Mouse (Mus musculus): Measurements from ENCODE around the gene Jmjd1c. TPM values are rescaled to one million over a fixed set of nuclear protein-coding genes. Genes with fewer than 3 reads are reported as not detected.
A peak's percentile ranks its signal among the peaks of the same experiment; 100 is the strongest.

Jmjd1c gene
- polyA plus RNA-seq, 1 experiment from 2014 or later, result 10.3 TPM

- 49% methylated on average over 5 of the region's 5 CpGs for WGBS (ENCODE audit: insufficient replicate concordance)
- Histone ChIP-seq H3K27me3 (no peaks in the 10 kb centered on the region), H3K4me3 (replicated peaks) (no peak overlapping the region), H3K9ac (no peak overlapping the region), H3K9me3 (replicated peaks) (no peaks in the 10 kb centered on the region), H3K4me2 (no peak overlapping the region), H3K4me1 (replicated peaks) (no peaks in the 10 kb centered on the region; the same call in 1 of the 2 replicates), H3K27ac (replicated peaks) (no peak overlapping the region), H3K36me3 (replicated peaks) (peaks cover 68% of the 10 kb centered on the region)
- ATAC-seq (ENCODE audit: insufficient read depth), result no peak
Measured at GRCm38 (mm10) chr10:67252353-67252752, 156.4 kb downstream of the Jmjd1c start.

- Histone ChIP-seq H3K9ac (no peak overlapping the region), H3K36me3 (replicated peaks) (peaks cover 61% of the 10 kb centered on the region), H3K9me3 (replicated peaks) (no peaks in the 10 kb centered on the region), H3K27ac (replicated peaks) (no peak overlapping the region), H3K27me3 (no peaks in the 10 kb centered on the region), H3K4me1 (replicated peaks) (no peaks in the 10 kb centered on the region; the same call in 1 of the 2 replicates), H3K4me3 (replicated peaks) (no peak overlapping the region), H3K4me2 (no peak overlapping the region)
- WGBS (ENCODE audit: insufficient replicate concordance), result 84% methylated on average over 1 of the region's 1 CpGs
- no peak for ATAC-seq (ENCODE audit: insufficient read depth)
Measured at GRCm38 (mm10) chr10:67253115-67253514, 157.2 kb downstream of the Jmjd1c start.

- Histone ChIP-seq H3K4me2 (no peak overlapping the region), H3K27me3 (no peaks in the 10 kb centered on the region), H3K4me3 (replicated peaks) (no peak overlapping the region), H3K27ac (replicated peaks) (no peak overlapping the region), H3K9ac (no peak overlapping the region), H3K36me3 (replicated peaks) (peaks cover 34% of the 10 kb centered on the region), H3K9me3 (replicated peaks) (no peaks in the 10 kb centered on the region), H3K4me1 (replicated peaks) (no peaks in the 10 kb centered on the region)
- ATAC-seq (ENCODE audit: insufficient read depth), result no peak
- 38% methylated on average over 1 of the region's 1 CpGs for WGBS (ENCODE audit: insufficient replicate concordance)
Measured at GRCm38 (mm10) chr10:67264852-67265251, 168.9 kb downstream of the Jmjd1c start.

GRCm38 (mm10) chr10:67275916-67276315 is 180.0 kb downstream of the Jmjd1c start:
- no peak overlapping the region for H3K27ac ChIP-seq (replicated peaks)
- no peaks in the 10 kb centered on the region for H3K9me3 ChIP-seq (replicated peaks)
- no peak for ATAC-seq (ENCODE audit: insufficient read depth)
- H3K9ac ChIP-seq, result no peak overlapping the region
- 0 out of 2 replicates have a peak, but pooled peaks cover 5% of the 10 kb centered on the region for H3K4me1 ChIP-seq (replicated peaks)
- H3K4me2 ChIP-seq, result no peak overlapping the region
- no peak overlapping the region for H3K4me3 ChIP-seq (replicated peaks)
- H3K36me3 ChIP-seq (replicated peaks), result peaks cover 33% of the 10 kb centered on the region
- no peaks in the 10 kb centered on the region for H3K27me3 ChIP-seq

GRCm38 (mm10) chr10:67281852-67282251 is 185.9 kb downstream of the Jmjd1c start:
- H3K27me3 ChIP-seq, result no peaks in the 10 kb centered on the region
- peaks cover 38% of the 10 kb centered on the region for H3K4me1 ChIP-seq (replicated peaks)
- H3K9me3 ChIP-seq (replicated peaks), result no peaks in the 10 kb centered on the region
- H3K9ac ChIP-seq, result no peak overlapping the region
- 44% methylated on average over 8 of the region's 8 CpGs for WGBS (ENCODE audit: insufficient replicate concordance)
- no peaks in the 10 kb centered on the region for H3K36me3 ChIP-seq (replicated peaks)
- ATAC-seq (ENCODE audit: insufficient read depth), result no peak
- H3K4me2 ChIP-seq, result peak overlapping the region; percentile 1; the same call in 1 of the 2 replicates
- H3K4me3 ChIP-seq (replicated peaks), result no peak overlapping the region
- H3K27ac ChIP-seq (replicated peaks), result no peak overlapping the region

- H3K9ac ChIP-seq, result no peak overlapping the region
- peaks cover 38% of the 10 kb centered on the region for H3K4me1 ChIP-seq (replicated peaks)
- no peaks in the 10 kb centered on the region for H3K36me3 ChIP-seq (replicated peaks)
- ATAC-seq (ENCODE audit: insufficient read depth), result no peak
- 64% methylated on average over 2 of the region's 2 CpGs for WGBS (ENCODE audit: insufficient replicate concordance)
- no peaks in the 10 kb centered on the region for H3K9me3 ChIP-seq (replicated peaks)
- H3K4me2 ChIP-seq, result 0 out of 2 replicates have a peak overlapping the region, but pooled peaks have one; percentile 90
- no peak overlapping the region for H3K4me3 ChIP-seq (replicated peaks)
- H3K27ac ChIP-seq (replicated peaks), result no peak overlapping the region
- no peaks in the 10 kb centered on the region for H3K27me3 ChIP-seq
Measured at GRCm38 (mm10) chr10:67282531-67282930, 186.6 kb downstream of the Jmjd1c start.

- Histone ChIP-seq H3K4me3 (replicated peaks) (peak overlapping the region; percentile 85), H3K4me1 (replicated peaks) (peaks cover 38% of the 10 kb centered on the region), H3K27me3 (no peaks in the 10 kb centered on the region), H3K27ac (replicated peaks) (no peak overlapping the region), H3K9ac (peak overlapping the region; percentile 8; the same call in 1 of the 2 replicates), H3K4me2 (peak overlapping the region; percentile 90), H3K36me3 (replicated peaks) (no peaks in the 10 kb centered on the region), H3K9me3 (replicated peaks) (no peaks in the 10 kb centered on the region)
- ATAC-seq (ENCODE audit: insufficient read depth), result no peak
- whole genome bisulfite sequencing (ENCODE audit: insufficient replicate concordance), result 74% methylated on average over 9 of the region's 9 CpGs
Measured at GRCm38 (mm10) chr10:67283516-67283915, 187.6 kb downstream of the Jmjd1c start.

- H3K4me2 ChIP-seq, result peak overlapping the region; percentile 90
- peak overlapping the region; percentile 89 for H3K9ac ChIP-seq
- H3K4me1 ChIP-seq (replicated peaks), result peaks cover 38% of the 10 kb centered on the region
- no peak for ATAC-seq (ENCODE audit: insufficient read depth)
- H3K9me3 ChIP-seq (replicated peaks), result no peaks in the 10 kb centered on the region
- no peaks in the 10 kb centered on the region for H3K27me3 ChIP-seq
- 3% methylated on average over 10 of the region's 10 CpGs for WGBS (ENCODE audit: insufficient replicate concordance)
- H3K4me3 ChIP-seq (replicated peaks), result peak overlapping the region; percentile 85
- H3K27ac ChIP-seq (replicated peaks), result peak overlapping the region; percentile 77
- no peaks in the 10 kb centered on the region for H3K36me3 ChIP-seq (replicated peaks)
Measured at GRCm38 (mm10) chr10:67284311-67284710, 188.4 kb downstream of the Jmjd1c start.

- Histone ChIP-seq H3K27me3 (no peaks in the 10 kb centered on the region), H3K4me1 (replicated peaks) (peaks cover 38% of the 10 kb centered on the region), H3K4me2 (peak overlapping the region; percentile 90), H3K27ac (replicated peaks) (peak overlapping the region; percentile 77), H3K9ac (peak overlapping the region; percentile 89), H3K4me3 (replicated peaks) (peak overlapping the region; percentile 85), H3K9me3 (replicated peaks) (no peaks in the 10 kb centered on the region), H3K36me3 (replicated peaks) (no peaks in the 10 kb centered on the region)
- under 1% methylated on average over 41 of the region's 41 CpGs for WGBS (ENCODE audit: insufficient replicate concordance)
- ATAC-seq (ENCODE audit: insufficient read depth), result peak; percentile 74
Measured at GRCm38 (mm10) chr10:67284761-67285175, 188.8 kb downstream of the Jmjd1c start.

GRCm38 (mm10) chr10:67285176-67285814 is 189.4 kb downstream of the Jmjd1c start, which contains the start of gene Nrbf2:
TSS of gene Nrbf2 (minus strand) at chr10:67285305.
- 2% methylated on average over 52 of the region's 52 CpGs for WGBS (ENCODE audit: insufficient replicate concordance)

GRCm38 (mm10) chr10:67287877-67288276 is 192.0 kb downstream of the Jmjd1c start:
- Histone ChIP-seq H3K4me3 (replicated peaks) (no peak overlapping the region), H3K4me1 (replicated peaks) (peaks cover 24% of the 10 kb centered on the region), H3K27me3 (no peaks in the 10 kb centered on the region), H3K36me3 (replicated peaks) (no peaks in the 10 kb centered on the region), H3K27ac (replicated peaks) (no peak overlapping the region), H3K9me3 (replicated peaks) (no peaks in the 10 kb centered on the region), H3K9ac (no peak overlapping the region), H3K4me2 (no peak overlapping the region)
- WGBS (ENCODE audit: insufficient replicate concordance), result 78% methylated on average over 3 of the region's 3 CpGs
- no peak for ATAC-seq (ENCODE audit: insufficient read depth)

More at GRCm38 (mm10) chr10:67285176-67285814, 189.4 kb downstream of the Jmjd1c start, which contains the start of gene Nrbf2:
- no peaks in the 10 kb centered on the region for H3K9me3 ChIP-seq (replicated peaks)
- peak within 1 kb of the TSS; percentile 85 for H3K4me3 ChIP-seq (replicated peaks)
- peak; percentile 98 for ATAC-seq (ENCODE audit: insufficient read depth)
- H3K36me3 ChIP-seq (replicated peaks), result no peaks in the 10 kb centered on the region
- peaks cover 37% of the 10 kb centered on the region for H3K4me1 ChIP-seq (replicated peaks)
- H3K9ac ChIP-seq, result peak within 1 kb of the TSS; percentile 89
- peak within 1 kb of the TSS; percentile 90 for H3K4me2 ChIP-seq
- H3K27me3 ChIP-seq, result no peaks in the 10 kb centered on the region
- H3K27ac ChIP-seq (replicated peaks), result peak within 1 kb of the TSS; percentile 77

Measured in liver, embryonic 15.5 days (tissue).